ENCODE assay signal across 29 mouse cellular contexts in genomic region chr10:128442718-128443117, GRCm38 (mm10). TPM values are rescaled to one million over a fixed set of nuclear protein-coding genes. Genes with fewer than 3 reads are reported as not detected.
"Had no signal": no experiment of that assay in that cellular context is flagged by ENCODE, and none has a peak within 500 bp of the region (broad histone marks: within the 10 kb centered on the region; RNA-seq: fewer than 3 reads in every experiment).

No protein-coding gene starts in this region.

- ATAC-seq: hindbrain, postnatal 0 days; intestine, embryonic 16.5 days; liver, embryonic 12.5 days had no signal

- H3K9ac ChIP-seq: heart, embryonic 13.5 days; heart, embryonic 15.5 days; hindbrain, embryonic 13.5 days; hindbrain, embryonic 15.5 days; limb, embryonic 12.5 days; limb, embryonic 15.5 days; liver, embryonic 12.5 days; liver, embryonic 14.5 days had no signal

- H3K9me3 ChIP-seq: heart, embryonic 13.5 days; heart, embryonic 15.5 days; hindbrain, embryonic 13.5 days; hindbrain, embryonic 15.5 days; limb, embryonic 12.5 days; limb, embryonic 15.5 days; liver, embryonic 12.5 days had no signal

- H3K4me1 ChIP-seq: heart, embryonic 13.5 days; hindbrain, embryonic 13.5 days; hindbrain, embryonic 15.5 days; limb, embryonic 12.5 days; limb, embryonic 15.5 days; liver, embryonic 12.5 days had no signal

- DNase-seq: gastrocnemius, postnatal 14 days; gastrocnemius, postnatal 36 days; heart, adult 11 months; heart, adult 2 months; heart, postnatal 14 days; heart, postnatal 36 days; kidney, adult 11 months; kidney, adult 8-10 months; kidney, postnatal 14 days; kidney, postnatal 36 days; layer of hippocampus, adult 9-11 months; left cerebral cortex, postnatal 4 days had no signal

- H3K27ac ChIP-seq: heart, adult 2 months; heart, embryonic 13.5 days; heart, embryonic 15.5 days; hindbrain, embryonic 13.5 days; hindbrain, embryonic 15.5 days; hindbrain, postnatal 0 days; kidney, postnatal 0 days; limb, embryonic 12.5 days; limb, embryonic 15.5 days; liver, embryonic 12.5 days; liver, embryonic 14.5 days had no signal

- H3K4me2 ChIP-seq: heart, embryonic 11.5 days; heart, embryonic 13.5 days; heart, embryonic 15.5 days; hindbrain, embryonic 13.5 days; hindbrain, embryonic 15.5 days; limb, embryonic 12.5 days; limb, embryonic 15.5 days; liver, embryonic 12.5 days had no signal

- H3K27me3 ChIP-seq: heart, embryonic 13.5 days; heart, embryonic 15.5 days; hindbrain, embryonic 13.5 days; hindbrain, embryonic 15.5 days; limb, embryonic 12.5 days; limb, embryonic 15.5 days; liver, embryonic 12.5 days had no signal

- H3K4me3 ChIP-seq: heart, adult 2 months; heart, embryonic 13.5 days; heart, embryonic 15.5 days; hindbrain, embryonic 13.5 days; hindbrain, embryonic 15.5 days; limb, embryonic 12.5 days; limb, embryonic 15.5 days; liver, embryonic 12.5 days had no signal

RNA-seq across cellular contexts. Expression of gene Slc39a5, which starts 41.7 kb away (rescaled TPM):
- total RNA-seq: gastrocnemius, adult 18-20 months; gastrocnemius, adult 8-10 months; gastrocnemius, postnatal 14 days; gastrocnemius, postnatal 36 days; heart, adult 2 months; heart, postnatal 14 days; heart, postnatal 36 days; hematopoietic stem cell, adult 5-6 weeks had no signal
- polyA plus RNA-seq: heart, adult 2 months; heart, postnatal 0 days; hindbrain, embryonic 11.5 days; hindbrain, embryonic 13.5 days; limb, embryonic 12.5 days had no signal
